ENCODE assay signal across 10 mouse cellular contexts in the genomic region with DNA sequence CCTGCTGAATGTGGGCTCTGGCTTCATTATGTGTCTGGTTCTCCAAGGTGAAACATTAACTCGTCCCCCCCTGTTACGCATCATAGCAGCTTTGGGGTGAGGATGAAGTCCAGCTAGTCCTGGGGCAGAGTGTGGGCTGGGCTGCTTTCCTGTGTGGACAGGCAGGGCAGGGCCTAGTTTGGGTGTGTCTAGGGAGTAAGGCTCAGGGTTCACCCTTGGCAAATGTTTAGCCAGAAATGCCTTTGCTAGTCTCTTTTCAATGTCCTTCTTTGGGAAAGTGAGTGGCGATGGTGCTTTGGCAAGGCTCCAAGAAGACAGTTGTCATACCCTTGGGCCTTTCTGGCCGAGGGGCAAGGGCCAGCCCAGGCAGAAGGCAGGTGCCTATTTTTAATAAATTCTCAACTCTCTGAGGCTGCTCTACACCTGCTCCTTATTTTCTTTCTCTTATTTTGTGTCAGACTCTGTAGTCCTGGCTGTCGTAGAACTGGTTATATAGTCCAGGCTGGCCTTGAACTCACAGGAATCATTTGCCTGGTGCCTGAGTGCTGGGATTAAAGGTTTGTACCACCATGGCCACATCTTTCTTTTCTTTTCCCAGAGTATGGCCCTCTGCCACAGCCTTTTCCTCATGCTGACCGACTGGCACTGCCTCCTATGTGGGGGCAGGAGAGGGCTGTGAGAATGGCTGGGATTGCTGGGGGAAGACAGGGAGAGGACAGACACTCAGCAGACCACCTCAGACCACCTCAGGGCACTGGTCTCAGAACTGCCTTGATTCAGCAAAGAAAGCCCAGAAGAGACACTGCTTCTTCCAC. TPM values are rescaled to one million over a fixed set of nuclear protein-coding genes. Genes with fewer than 3 reads are reported as not detected.
DNase-seq lines count a peak whose midpoint lies in the region; ATAC-seq lines count a peak whose summit lies in the region.
"Had no signal": no experiment of that assay in that cellular context is flagged by ENCODE, and none has a peak within 500 bp of the region (broad histone marks: within the 10 kb centered on the region; RNA-seq: fewer than 3 reads in every experiment).

No protein-coding gene starts in this region.

- no peaks in the 10 kb centered on the region for H3K36me3 ChIP-seq in liver, embryonic 13.5 days
- H3K36me3 ChIP-seq in forebrain, embryonic 15.5 days = no peaks in the 10 kb centered on the region

- H3K27me3 ChIP-seq in liver, embryonic 13.5 days = no peaks in the 10 kb centered on the region
- H3K27me3 ChIP-seq in forebrain, embryonic 15.5 days = no peaks in the 10 kb centered on the region; the same call in 1 of the 2 replicates

- peaks cover 26% of the 10 kb centered on the region for H3K4me1 ChIP-seq in liver, embryonic 13.5 days (replicated peaks)
- H3K4me1 ChIP-seq in forebrain, embryonic 15.5 days = peaks cover 21% of the 10 kb centered on the region

- 61% methylated on average over 6 of the region's 6 CpGs for WGBS in liver, embryonic 13.5 days (ENCODE audit: insufficient replicate concordance)
- WGBS in forebrain, embryonic 15.5 days = 70% methylated on average over 6 of the region's 6 CpGs

- H3K4me3 ChIP-seq in liver, embryonic 13.5 days (replicated peaks) = no peak overlapping the region
- no peak overlapping the region for H3K4me3 ChIP-seq in forebrain, embryonic 15.5 days

- DNase-seq in cerebellum, adult 9-10 months = peak; percentile 25
- no peak for DNase-seq in cerebellum, adult 11-12 months
- peak; percentile 39 to 51 for DNase-seq in cerebellum, postnatal 14 days
- peak; percentile 97 for DNase-seq in kidney, adult 9 months
- no peak for DNase-seq in liver, embryonic 13.5 days
- DNase-seq in spleen, postnatal 10 days (ENCODE audit: low spot score in 2 of 2) = no peak
- no peak for DNase-seq in thymus, postnatal 25 days
- DNase-seq: gastrocnemius, postnatal 10 days; heart, postnatal 10 days had no signal

- H3K27ac ChIP-seq in liver, embryonic 13.5 days = peak overlapping the region; percentile 71
- H3K27ac ChIP-seq in forebrain, embryonic 15.5 days (replicated peaks) = no peak overlapping the region

- peak; percentile 93 for ATAC-seq in liver, embryonic 13.5 days (ENCODE audit: low read depth)
- ATAC-seq in forebrain, embryonic 15.5 days (replicated peaks) = no peak

- H3K9ac ChIP-seq in liver, embryonic 13.5 days = no peak overlapping the region
- no peak overlapping the region for H3K9ac ChIP-seq in forebrain, embryonic 15.5 days (replicated peaks)

- no peak overlapping the region for H3K4me2 ChIP-seq in liver, embryonic 13.5 days
- H3K4me2 ChIP-seq in forebrain, embryonic 15.5 days (replicated peaks) = no peak overlapping the region

- no peaks in the 10 kb centered on the region for H3K9me3 ChIP-seq in liver, embryonic 13.5 days (replicated peaks)
- no peaks in the 10 kb centered on the region for H3K9me3 ChIP-seq in forebrain, embryonic 15.5 days

RNA-seq across cellular contexts. Expression of gene Fzd5, which starts 50.4 kb away (rescaled TPM):
- polyA plus RNA-seq in liver, embryonic 13.5 days (2015; fragmentation: Nextera tagmentation; extraction: Ambion mirVana) = 2.2 and 2.3 TPM in 2 replicates
- polyA plus RNA-seq in forebrain, embryonic 15.5 days (2015; fragmentation: Nextera tagmentation; extraction: Ambion mirVana) = 0.55 and 0.87 TPM in 2 replicates

Comparison
In these comparisons a context has a peak if more than half of its experiments do, and no peak if none do; other contexts are left out.
1. DNase-seq: peak in cerebellum, adult 9-10 months (single experiment), cerebellum, postnatal 14 days (2 of 2) and kidney, adult 9 months (single experiment); none in cerebellum, adult 11-12 months (single experiment), liver, embryonic 13.5 days (single experiment), spleen, postnatal 10 days (0 of 2) and thymus, postnatal 25 days (single experiment).